Mouse (Mus musculus) lung, postnatal 0 days (tissue): ENCODE data around the gene Slc7a14.

Experiments
- CTCF ChIP-seq: IDR thresholded peaks from 2 replicates; pipeline ENCODE4 v1.5.1; 2016; ENCODE audit warnings: antibody characterized with exemption, mild to moderate bottlenecking
- EP300 ChIP-seq: IDR thresholded peaks from 2 replicates; pipeline ENCODE4 v1.6.1; 2016; ENCODE audit warnings: antibody characterized with exemption, mild to moderate bottlenecking, control low read depth

DNA sequence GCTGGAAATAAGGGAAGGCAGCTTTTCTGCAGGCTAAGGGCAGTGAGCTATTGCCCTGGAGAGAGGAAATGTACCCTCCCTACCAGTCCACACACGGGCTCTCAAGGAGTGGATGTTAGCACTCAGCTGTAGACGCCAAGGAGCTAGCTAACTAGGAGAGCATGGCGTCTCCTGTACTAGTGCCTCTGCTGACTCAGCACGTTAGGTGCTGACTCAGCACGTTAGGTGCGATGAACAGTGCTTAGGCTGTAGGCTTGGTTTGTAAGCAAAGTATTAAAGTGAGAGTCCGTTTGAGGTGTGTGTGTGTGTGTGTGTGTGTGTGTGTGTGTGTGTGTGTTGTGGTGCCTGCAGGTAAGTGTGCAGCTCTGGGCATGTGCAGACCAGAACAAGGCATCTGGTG, 119.8 kb downstream of the Slc7a14 start:
- TF ChIP-seq CTCF (no peak), EP300 (no peak)
